Mouse (Mus musculus): ENCODE results near the gene Ncs1. TPM values are rescaled to one million over a fixed set of nuclear protein-coding genes. Genes with fewer than 3 reads are reported as not detected.

Gene Ncs1
- polyA plus RNA-seq, 1 experiment from 2014 or later = 51.7 TPM

DNA sequence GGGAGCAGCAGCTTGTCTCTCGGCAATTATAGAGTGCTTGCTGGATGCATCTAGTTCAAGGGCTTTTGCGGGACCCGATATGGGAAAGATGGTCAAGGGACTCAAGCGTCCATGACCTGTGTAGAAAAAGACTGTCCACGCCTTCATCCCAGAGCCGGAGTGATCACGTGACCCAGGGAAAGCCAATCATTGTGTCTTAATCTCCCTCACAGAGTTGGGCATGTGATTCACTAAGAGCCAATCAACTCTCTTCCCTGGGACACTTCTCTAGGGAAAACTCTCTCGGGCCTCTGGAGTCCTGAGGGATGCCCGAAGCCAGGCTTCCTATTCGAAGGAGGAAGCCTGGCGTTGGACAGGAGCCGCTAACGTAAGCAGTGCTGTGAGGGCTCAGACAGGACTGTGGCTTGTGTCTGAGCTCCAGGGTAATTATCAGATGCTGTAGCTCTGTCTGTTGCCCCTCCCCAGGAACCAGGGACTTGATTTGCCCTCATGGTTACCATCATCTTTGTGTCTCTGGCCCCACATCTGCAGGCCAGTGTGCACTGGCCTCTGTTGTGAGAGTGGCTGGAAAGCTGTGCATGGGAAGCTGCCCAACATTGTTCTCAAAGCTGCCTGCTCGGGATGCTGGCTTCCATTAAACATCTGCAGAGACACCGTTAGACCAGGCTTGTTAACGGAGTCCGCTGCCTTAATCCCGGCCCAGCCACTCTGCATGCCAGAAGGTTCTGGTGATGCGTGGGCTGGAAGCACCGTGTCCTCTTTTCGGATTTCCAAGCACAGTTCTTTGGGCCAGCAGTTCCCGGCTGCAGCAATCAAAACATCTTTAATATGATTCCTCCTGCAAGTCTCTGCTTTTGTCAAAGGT, 59.4 kb downstream of the Ncs1 start:
- no peaks in the 10 kb centered on the region for H3K36me3 ChIP-seq (ENCODE audit: control insufficient read depth, insufficient read depth, low read length)
- no peak for ATAC-seq (ENCODE audit: insufficient number of reproducible peaks, insufficient read depth, low FRiP score, low read depth)
- 0 out of 2 replicates have a peak, but pooled peaks cover under 1% of the 10 kb centered on the region for H3K27me3 ChIP-seq (ENCODE audit: control insufficient read depth, insufficient read depth, low read length)
- no peak overlapping the region for H3K9ac ChIP-seq (ENCODE audit: low read length)
- no peak overlapping the region for H3K27ac ChIP-seq (replicated peaks in 1 of 2; ENCODE audit: control insufficient read depth in 1 of 2, insufficient read depth in 1 of 2, low read depth in 2 of 2, low read length in 2 of 2)
- H3K4me2 ChIP-seq (ENCODE audit: low read length) = no peak overlapping the region
- H3K9me3 ChIP-seq (ENCODE audit: control insufficient read depth, low read length) = peaks cover 4% of the 10 kb centered on the region
- 78% methylated on average over 22 of the region's 22 CpGs for WGBS
- H3K4me1 ChIP-seq (ENCODE audit: control insufficient read depth in 2 of 2, insufficient read depth in 2 of 2, low read length in 2 of 2) = no peaks in the 10 kb centered on the region
- H3K4me3 ChIP-seq (ENCODE audit: control insufficient read depth in 1 of 2, insufficient read depth in 1 of 2, low read depth in 1 of 2, low read length in 2 of 2) = no peak overlapping the region

DNA sequence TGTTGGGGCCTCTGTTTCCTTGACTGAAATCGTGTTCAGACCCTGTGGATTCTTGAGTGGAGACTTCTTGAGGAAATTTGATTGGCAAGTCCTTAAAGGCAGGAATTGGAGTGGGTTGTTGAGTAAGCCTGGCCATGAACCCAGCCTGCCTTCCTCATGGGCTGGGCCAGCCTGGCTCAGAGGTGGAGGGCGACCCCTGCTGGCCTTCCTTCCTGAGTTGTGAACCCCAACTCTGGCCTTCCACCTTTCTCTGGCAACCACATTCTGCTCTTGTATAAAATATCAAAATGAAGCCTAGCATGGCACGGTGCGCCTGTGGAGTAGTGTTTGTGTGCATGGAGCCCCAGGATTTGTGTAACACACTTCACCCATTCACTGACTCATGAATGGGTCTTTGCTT, 60.1 kb downstream of the Ncs1 start:
- Histone ChIP-seq H3K4me2 (ENCODE audit: low read length) (no peak overlapping the region), H3K4me3 (ENCODE audit: control insufficient read depth in 1 of 2, insufficient read depth in 1 of 2, low read depth in 1 of 2, low read length in 2 of 2) (no peak overlapping the region), H3K4me1 (ENCODE audit: control insufficient read depth in 2 of 2, insufficient read depth in 2 of 2, low read length in 2 of 2) (no peaks in the 10 kb centered on the region), H3K36me3 (ENCODE audit: control insufficient read depth, insufficient read depth, low read length) (no peaks in the 10 kb centered on the region), H3K27ac (replicated peaks in 1 of 2; ENCODE audit: control insufficient read depth in 1 of 2, insufficient read depth in 1 of 2, low read depth in 2 of 2, low read length in 2 of 2) (no peak overlapping the region), H3K9ac (ENCODE audit: low read length) (no peak overlapping the region), H3K27me3 (ENCODE audit: control insufficient read depth, insufficient read depth, low read length) (peaks cover 7% of the 10 kb centered on the region; the same call in 1 of the 2 replicates), H3K9me3 (ENCODE audit: control insufficient read depth, low read length) (peaks cover 4% of the 10 kb centered on the region)
- 39% methylated on average over 4 of the region's 4 CpGs for WGBS
- no peak for ATAC-seq (ENCODE audit: insufficient number of reproducible peaks, insufficient read depth, low FRiP score, low read depth)

DNA sequence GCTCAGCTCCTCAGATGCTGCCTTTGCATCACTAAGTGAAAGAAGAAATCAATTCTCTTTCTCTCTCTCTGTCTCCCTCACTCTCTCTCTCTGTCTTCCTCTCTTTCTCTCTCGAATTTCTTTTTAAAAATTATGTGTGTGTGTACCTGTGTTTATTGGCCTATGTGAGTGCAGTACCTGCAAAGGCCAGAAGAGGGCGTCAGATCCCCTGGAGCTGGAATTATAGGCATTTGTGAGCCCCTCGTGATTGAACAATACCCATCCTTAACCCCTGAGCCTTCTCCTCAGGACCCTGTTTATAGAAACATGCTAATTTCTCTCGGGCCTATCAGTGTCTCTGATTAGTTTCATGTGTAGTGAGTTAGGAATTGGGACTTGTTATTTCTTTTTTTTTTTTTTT, 62.6 kb downstream of the Ncs1 start:
- WGBS = 53% methylated on average over 4 of the region's 4 CpGs
- H3K4me1 ChIP-seq (ENCODE audit: control insufficient read depth in 2 of 2, insufficient read depth in 2 of 2, low read length in 2 of 2) = no peaks in the 10 kb centered on the region
- no peak overlapping the region for H3K9ac ChIP-seq (ENCODE audit: low read length)
- H3K4me2 ChIP-seq (ENCODE audit: low read length) = no peak overlapping the region
- peaks cover 30% of the 10 kb centered on the region for H3K27me3 ChIP-seq (ENCODE audit: control insufficient read depth, insufficient read depth, low read length)
- H3K27ac ChIP-seq (replicated peaks in 1 of 2; ENCODE audit: control insufficient read depth in 1 of 2, insufficient read depth in 1 of 2, low read depth in 2 of 2, low read length in 2 of 2) = no peak overlapping the region
- H3K4me3 ChIP-seq (ENCODE audit: control insufficient read depth in 1 of 2, insufficient read depth in 1 of 2, low read depth in 1 of 2, low read length in 2 of 2) = no peak overlapping the region
- H3K9me3 ChIP-seq (ENCODE audit: control insufficient read depth, low read length) = peaks cover 4% of the 10 kb centered on the region
- no peak for ATAC-seq (ENCODE audit: insufficient number of reproducible peaks, insufficient read depth, low FRiP score, low read depth)
- H3K36me3 ChIP-seq (ENCODE audit: control insufficient read depth, insufficient read depth, low read length) = no peaks in the 10 kb centered on the region

DNA sequence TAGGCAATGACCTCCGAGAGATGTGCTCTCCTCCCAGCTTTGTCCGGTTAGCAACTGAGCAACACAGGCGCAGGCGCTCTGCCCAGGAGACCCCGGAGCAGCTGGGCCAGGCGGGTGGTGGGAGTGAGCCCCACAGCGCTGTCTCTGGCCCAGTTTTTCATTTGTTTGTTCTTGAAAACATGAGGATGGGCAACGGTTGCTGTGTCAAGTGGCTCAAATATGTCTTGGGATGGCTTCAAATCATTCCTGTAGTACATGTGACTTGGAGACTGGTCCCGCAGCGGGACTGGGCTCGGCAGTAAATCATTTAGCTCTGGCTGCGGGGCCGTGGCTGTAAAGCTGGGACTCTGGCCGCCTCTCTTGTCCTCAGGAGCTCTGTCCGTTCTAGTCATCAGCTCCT, 63.9 kb downstream of the Ncs1 start:
- ATAC-seq (ENCODE audit: insufficient number of reproducible peaks, insufficient read depth, low FRiP score, low read depth) = no peak
- WGBS = 70% methylated on average over 15 of the region's 15 CpGs
- Histone ChIP-seq H3K27ac (replicated peaks in 1 of 2; ENCODE audit: control insufficient read depth in 1 of 2, insufficient read depth in 1 of 2, low read depth in 2 of 2, low read length in 2 of 2) (no peak overlapping the region), H3K36me3 (ENCODE audit: control insufficient read depth, insufficient read depth, low read length) (no peaks in the 10 kb centered on the region), H3K9me3 (ENCODE audit: control insufficient read depth, low read length) (peaks cover 4% of the 10 kb centered on the region), H3K4me1 (ENCODE audit: control insufficient read depth in 2 of 2, insufficient read depth in 2 of 2, low read length in 2 of 2) (peaks cover 0 to 7% of the 10 kb centered on the region in 2 experiments; a peak in 2 of 4 replicates), H3K27me3 (ENCODE audit: control insufficient read depth, insufficient read depth, low read length) (peaks cover 43% of the 10 kb centered on the region), H3K4me2 (ENCODE audit: low read length) (no peak overlapping the region), H3K4me3 (ENCODE audit: control insufficient read depth in 1 of 2, insufficient read depth in 1 of 2, low read depth in 1 of 2, low read length in 2 of 2) (no peak overlapping the region), H3K9ac (ENCODE audit: low read length) (no peak overlapping the region)

DNA sequence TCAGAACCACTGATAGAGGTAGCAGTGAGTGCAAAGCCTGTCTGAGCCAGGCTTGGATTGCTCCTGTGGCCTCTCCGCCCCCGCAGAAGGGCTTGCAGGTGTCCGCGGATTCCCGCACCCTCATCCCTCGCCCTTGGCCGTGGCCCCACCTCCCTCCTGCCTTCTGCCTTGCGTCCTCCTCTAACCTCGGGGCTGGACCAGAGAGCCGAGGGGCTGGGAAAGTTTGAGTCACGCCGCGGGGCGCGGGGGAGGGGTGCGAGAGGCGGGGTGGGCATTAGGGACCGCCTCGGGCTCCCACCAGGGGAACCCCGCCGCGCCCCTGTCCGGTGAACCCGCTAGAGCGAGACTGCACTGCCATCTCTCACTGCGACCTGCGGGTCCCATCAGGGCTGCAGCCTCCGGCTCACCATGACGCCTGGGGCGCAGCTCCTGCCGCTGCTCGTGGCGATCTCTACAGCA, 68.4 kb downstream of the Ncs1 start, which contains the start of gene Hmcn2:
Gene Hmcn2 (plus strand): TSS at position 409 of the 459 bp plus-strand sequence.
- 1% methylated on average over 33 of the region's 33 CpGs for WGBS
- ATAC-seq (ENCODE audit: insufficient number of reproducible peaks, insufficient read depth, low FRiP score, low read depth) = no peak
- Histone ChIP-seq H3K27ac (replicated peaks in 1 of 2; ENCODE audit: control insufficient read depth in 1 of 2, insufficient read depth in 1 of 2, low read depth in 2 of 2, low read length in 2 of 2) (no peak within 1 kb of the TSS), H3K4me1 (ENCODE audit: control insufficient read depth in 2 of 2, insufficient read depth in 2 of 2, low read length in 2 of 2) (peaks cover 5 to 10% of the 10 kb centered on the region in 2 experiments), H3K36me3 (ENCODE audit: control insufficient read depth, insufficient read depth, low read length) (no peaks in the 10 kb centered on the region), H3K4me2 (ENCODE audit: low read length) (peak within 1 kb of the TSS; percentile 70), H3K27me3 (ENCODE audit: control insufficient read depth, insufficient read depth, low read length) (peaks cover 72% of the 10 kb centered on the region), H3K9ac (ENCODE audit: low read length) (peak within 1 kb of the TSS; percentile 58), H3K9me3 (ENCODE audit: control insufficient read depth, low read length) (no peaks in the 10 kb centered on the region), H3K4me3 (ENCODE audit: control insufficient read depth in 1 of 2, insufficient read depth in 1 of 2, low read depth in 1 of 2, low read length in 2 of 2) (peak within 1 kb of the TSS; percentile 26 to 38)

DNA sequence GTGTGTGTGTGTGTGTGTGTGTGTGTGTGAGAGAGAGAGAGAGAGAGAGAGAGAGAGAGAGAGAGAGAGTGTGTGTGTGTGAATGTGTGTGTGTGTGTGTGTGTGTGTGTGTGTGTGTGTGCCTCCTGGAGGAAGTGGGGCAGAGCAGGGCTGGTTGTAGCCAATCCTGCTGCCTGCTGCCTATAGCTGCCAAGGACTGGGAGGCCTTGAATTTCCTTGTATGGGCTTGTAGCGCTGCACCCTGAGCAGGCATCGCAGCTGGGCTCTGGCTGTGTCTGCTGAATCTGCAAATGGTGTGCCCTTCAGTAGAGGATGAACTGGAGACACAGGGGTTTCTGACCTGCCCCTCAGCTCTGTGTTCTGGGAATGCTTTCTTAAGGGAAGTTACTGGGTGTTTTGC, 72.5 kb downstream of the Ncs1 start:
- no peaks in the 10 kb centered on the region for H3K36me3 ChIP-seq (ENCODE audit: control insufficient read depth, insufficient read depth, low read length)
- H3K4me1 ChIP-seq (ENCODE audit: control insufficient read depth in 2 of 2, insufficient read depth in 2 of 2, low read length in 2 of 2) = peaks cover 6 to 12% of the 10 kb centered on the region in 2 experiments
- peaks cover 43% of the 10 kb centered on the region for H3K27me3 ChIP-seq (ENCODE audit: control insufficient read depth, insufficient read depth, low read length)
- 0% methylated on average over 2 of the region's 2 CpGs for WGBS
- no peak overlapping the region for H3K4me3 ChIP-seq (ENCODE audit: control insufficient read depth in 1 of 2, insufficient read depth in 1 of 2, low read depth in 1 of 2, low read length in 2 of 2)
- peak; percentile 71 for ATAC-seq (ENCODE audit: insufficient number of reproducible peaks, insufficient read depth, low FRiP score, low read depth)
- peak overlapping the region in 1 of 2 experiments; percentile 33; a peak in 1 of 4 replicates for H3K27ac ChIP-seq (replicated peaks in 1 of 2; ENCODE audit: control insufficient read depth in 1 of 2, insufficient read depth in 1 of 2, low read depth in 2 of 2, low read length in 2 of 2)
- H3K9me3 ChIP-seq (ENCODE audit: control insufficient read depth, low read length) = no peaks in the 10 kb centered on the region
- H3K4me2 ChIP-seq (ENCODE audit: low read length) = no peak overlapping the region
- H3K9ac ChIP-seq (ENCODE audit: low read length) = no peak overlapping the region

DNA sequence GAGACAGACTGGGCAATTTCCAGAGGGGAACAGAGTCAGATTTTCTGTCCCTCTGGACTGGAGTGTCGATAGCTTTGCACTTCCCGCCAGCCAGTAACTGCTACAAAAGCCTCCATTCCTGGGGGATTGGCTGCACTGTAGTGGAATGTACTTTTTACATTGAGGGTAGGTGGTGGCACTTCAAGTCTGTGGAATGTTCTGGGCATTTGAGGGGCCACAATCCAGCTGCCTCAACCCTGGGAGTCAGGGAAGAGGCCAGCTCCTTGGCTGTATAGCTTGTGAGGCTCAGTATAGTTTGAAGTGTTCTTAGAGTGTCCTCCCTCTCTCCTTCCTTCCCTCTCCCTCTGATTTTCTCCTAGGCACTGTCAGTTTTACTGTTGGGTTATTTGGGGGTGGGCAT, 73.6 kb downstream of the Ncs1 start:
- ATAC-seq (ENCODE audit: insufficient number of reproducible peaks, insufficient read depth, low FRiP score, low read depth) = no peak
- Histone ChIP-seq H3K27ac (replicated peaks in 1 of 2; ENCODE audit: control insufficient read depth in 1 of 2, insufficient read depth in 1 of 2, low read depth in 2 of 2, low read length in 2 of 2) (no peak overlapping the region), H3K4me1 (ENCODE audit: control insufficient read depth in 2 of 2, insufficient read depth in 2 of 2, low read length in 2 of 2) (peaks cover 8 to 13% of the 10 kb centered on the region in 2 experiments), H3K36me3 (ENCODE audit: control insufficient read depth, insufficient read depth, low read length) (no peaks in the 10 kb centered on the region), H3K4me3 (ENCODE audit: control insufficient read depth in 1 of 2, insufficient read depth in 1 of 2, low read depth in 1 of 2, low read length in 2 of 2) (no peak overlapping the region), H3K27me3 (ENCODE audit: control insufficient read depth, insufficient read depth, low read length) (peaks cover 32% of the 10 kb centered on the region), H3K9ac (ENCODE audit: low read length) (no peak overlapping the region), H3K9me3 (ENCODE audit: control insufficient read depth, low read length) (no peaks in the 10 kb centered on the region), H3K4me2 (ENCODE audit: low read length) (no peak overlapping the region)
- 58% methylated on average over 2 of the region's 2 CpGs for WGBS
